In genomic region chr7:103912969-103913511, GRCm38 (mm10) we compare ENCODE assay signal across 13 mouse cellular contexts. TPM values are rescaled to one million over a fixed set of nuclear protein-coding genes. Genes with fewer than 3 reads are reported as not detected.
A peak's percentile ranks its signal among the peaks of the same experiment; 100 is the strongest.
DNase-seq lines count a peak whose midpoint lies in the region; ATAC-seq and TF ChIP-seq lines count a peak whose summit lies in the region.
"Had no signal": no experiment of that assay in that cellular context is flagged by ENCODE, and none has a peak within 500 bp of the region (broad histone marks: within the 10 kb centered on the region; RNA-seq: fewer than 3 reads in every experiment).

No protein-coding gene starts in this region.

- TF ChIP-seq CTCF in heart, postnatal 0 days (IDR thresholded peaks at IDR 0.05; ENCODE audit: low read depth), result peak; percentile 29

- WGBS in heart, postnatal 0 days, result 52% methylated on average over 8 of the region's 8 CpGs
- 37% methylated on average over 8 of the region's 8 CpGs for WGBS in heart, embryonic 11.5 days (ENCODE audit: insufficient replicate concordance)
- whole genome bisulfite sequencing in liver, embryonic 13.5 days (ENCODE audit: insufficient replicate concordance), result 25% methylated on average over 8 of the region's 8 CpGs

- no peak overlapping the region for H3K9ac ChIP-seq in heart, postnatal 0 days (replicated peaks; ENCODE audit: low read depth, low read length)
- H3K9ac ChIP-seq in heart, embryonic 11.5 days (ENCODE audit: low read depth, low read length), result no peak overlapping the region
- H3K9ac ChIP-seq in liver, embryonic 13.5 days, result peak overlapping the region; percentile 65
- H3K9ac ChIP-seq: neural tube, embryonic 12.5 days; stomach, embryonic 15.5 days had no signal

- TF ChIP-seq EP300 in heart, postnatal 0 days (IDR thresholded peaks at IDR 0.05; ENCODE audit: low read depth), result no peak

- no peak overlapping the region for H3K4me3 ChIP-seq in heart, postnatal 0 days (ENCODE audit: low read depth, low read length)
- no peak overlapping the region for H3K4me3 ChIP-seq in heart, embryonic 11.5 days (ENCODE audit: low read depth, low read length)
- H3K4me3 ChIP-seq in liver, embryonic 13.5 days (replicated peaks), result no peak overlapping the region
- H3K4me3 ChIP-seq: left cerebral cortex, adult 2 months; neural tube, embryonic 12.5 days; stomach, embryonic 15.5 days had no signal

- no peak for ATAC-seq in heart, postnatal 0 days (ENCODE audit: insufficient read depth, low read depth)
- ATAC-seq in heart, embryonic 11.5 days (replicated peaks; ENCODE audit: insufficient number of reproducible peaks, low FRiP score, low TSS enrichment), result no peak
- peak; percentile 25 for ATAC-seq in liver, embryonic 13.5 days (ENCODE audit: low read depth)

- DNase-seq in heart, postnatal 0 days (ENCODE audit: low spot score), result no peak
- peak; percentile 6 for DNase-seq in CD4-positive helper T cell, adult 2 months (ENCODE audit: low read depth, low spot score)
- DNase-seq in c-Kit-positive CD71-positive TER-119-positive erythroid progenitor cells, embryonic 14.5 days (ENCODE audit: low spot score), result peak; percentile 83
- DNase-seq in liver, embryonic 13.5 days, result peak; percentile 38
- no peak for DNase-seq in right cerebral cortex, postnatal 10 days (ENCODE audit: low spot score in 2 of 2)
- no peak for DNase-seq in testis, postnatal 10 days (ENCODE audit: low spot score)
- DNase-seq in kidney, adult 18-20 months, result no peak
- DNase-seq: heart, adult 18-20 months had no signal

- no peaks in the 10 kb centered on the region for H3K27me3 ChIP-seq in heart, postnatal 0 days (ENCODE audit: control insufficient read depth, insufficient read depth, low read length)
- H3K27me3 ChIP-seq in heart, embryonic 11.5 days (ENCODE audit: control insufficient read depth, insufficient read depth, low read length), result 0 out of 2 replicates have a peak, but pooled peaks cover 4% of the 10 kb centered on the region
- no peaks in the 10 kb centered on the region for H3K27me3 ChIP-seq in liver, embryonic 13.5 days
- H3K27me3 ChIP-seq: neural tube, embryonic 12.5 days; stomach, embryonic 15.5 days had no signal

- no peaks in the 10 kb centered on the region for H3K9me3 ChIP-seq in heart, postnatal 0 days (replicated peaks; ENCODE audit: control insufficient read depth, low read length)
- no peaks in the 10 kb centered on the region for H3K9me3 ChIP-seq in heart, embryonic 11.5 days (replicated peaks; ENCODE audit: control insufficient read depth, low read length)
- no peaks in the 10 kb centered on the region for H3K9me3 ChIP-seq in liver, embryonic 13.5 days (replicated peaks)
- H3K9me3 ChIP-seq: neural tube, embryonic 12.5 days; stomach, embryonic 15.5 days had no signal

- peaks cover 3% of the 10 kb centered on the region; the same call in 1 of the 2 replicates for H3K4me1 ChIP-seq in heart, postnatal 0 days (ENCODE audit: control insufficient read depth, insufficient read depth)
- H3K4me1 ChIP-seq in heart, embryonic 11.5 days (ENCODE audit: control insufficient read depth, insufficient read depth, low read length), result peaks cover 12% of the 10 kb centered on the region
- peaks cover 75% of the 10 kb centered on the region for H3K4me1 ChIP-seq in liver, embryonic 13.5 days (replicated peaks)
- H3K4me1 ChIP-seq: neural tube, embryonic 12.5 days; stomach, embryonic 15.5 days had no signal

- no peak overlapping the region for H3K4me2 ChIP-seq in heart, postnatal 0 days (ENCODE audit: low read depth, low read length)
- H3K4me2 ChIP-seq in heart, embryonic 11.5 days, result no peak overlapping the region
- H3K4me2 ChIP-seq in liver, embryonic 13.5 days, result peak overlapping the region; percentile 33
- H3K4me2 ChIP-seq: neural tube, embryonic 12.5 days; stomach, embryonic 15.5 days had no signal

- no peaks in the 10 kb centered on the region for H3K36me3 ChIP-seq in heart, postnatal 0 days (replicated peaks; ENCODE audit: control insufficient read depth, insufficient read depth, low read length)
- no peaks in the 10 kb centered on the region for H3K36me3 ChIP-seq in heart, embryonic 11.5 days (ENCODE audit: control insufficient read depth, insufficient read depth, low read length)
- H3K36me3 ChIP-seq in liver, embryonic 13.5 days, result no peaks in the 10 kb centered on the region
- H3K36me3 ChIP-seq: neural tube, embryonic 12.5 days; stomach, embryonic 15.5 days had no signal

- H3K27ac ChIP-seq in heart, postnatal 0 days (ENCODE audit: low read depth), result no peak overlapping the region
- no peak overlapping the region for H3K27ac ChIP-seq in heart, embryonic 11.5 days (ENCODE audit: low read depth, low read length)
- H3K27ac ChIP-seq in liver, embryonic 13.5 days, result peak overlapping the region; percentile 94
- H3K27ac ChIP-seq: left cerebral cortex, adult 2 months; neural tube, embryonic 12.5 days; stomach, embryonic 15.5 days had no signal

RNA-seq across cellular contexts. Expression of gene Olfr65, which starts 9.8 kb away (rescaled TPM):
- not detected in 2 replicates for total RNA-seq in heart, postnatal 0 days (2014; rRNA removed; ENCODE audit: low replicate concordance)
- polyA plus RNA-seq in heart, postnatal 0 days (2015; fragmentation: Nextera tagmentation; extraction: Ambion mirVana), result not detected in 2 replicates
- polyA plus RNA-seq in heart, embryonic 11.5 days (2014; fragmentation: Nextera tagmentation; extraction: Ambion mirVana), result not detected in 2 replicates
- polyA plus RNA-seq in liver, embryonic 13.5 days (2015; fragmentation: Nextera tagmentation; extraction: Ambion mirVana), result not detected in 2 replicates
- total RNA-seq: heart, adult 18-20 months; left cerebral cortex, adult 2 months had no signal
- polyA plus RNA-seq: cortical plate, adult 2 months; neural tube, embryonic 12.5 days; stomach, embryonic 15.5 days had no signal

RNA-seq across cellular contexts. Expression of gene Olfr631, which starts 15.6 kb away (rescaled TPM):
- total RNA-seq in heart, postnatal 0 days (2014; rRNA removed; ENCODE audit: low replicate concordance), result not detected in 2 replicates
- polyA plus RNA-seq in heart, postnatal 0 days (2015; fragmentation: Nextera tagmentation; extraction: Ambion mirVana), result not detected in 2 replicates
- not detected in 2 replicates for polyA plus RNA-seq in heart, embryonic 11.5 days (2014; fragmentation: Nextera tagmentation; extraction: Ambion mirVana)
- polyA plus RNA-seq in liver, embryonic 13.5 days (2015; fragmentation: Nextera tagmentation; extraction: Ambion mirVana), result 0.12 TPM in 1 of 2 replicates, not detected in the other
- total RNA-seq: heart, adult 18-20 months; left cerebral cortex, adult 2 months had no signal
- polyA plus RNA-seq: cortical plate, adult 2 months; neural tube, embryonic 12.5 days; stomach, embryonic 15.5 days had no signal

RNA-seq across cellular contexts. Expression of gene Olfr64, which starts 18.8 kb away (rescaled TPM):
- not detected in 2 replicates for total RNA-seq in heart, postnatal 0 days (2014; rRNA removed; ENCODE audit: low replicate concordance)
- polyA plus RNA-seq in heart, postnatal 0 days (2015; fragmentation: Nextera tagmentation; extraction: Ambion mirVana), result not detected in 2 replicates
- polyA plus RNA-seq in heart, embryonic 11.5 days (2014; fragmentation: Nextera tagmentation; extraction: Ambion mirVana), result not detected in 2 replicates
- polyA plus RNA-seq in liver, embryonic 13.5 days (2015; fragmentation: Nextera tagmentation; extraction: Ambion mirVana), result not detected in 2 replicates
- total RNA-seq: heart, adult 18-20 months; left cerebral cortex, adult 2 months had no signal
- polyA plus RNA-seq: cortical plate, adult 2 months; neural tube, embryonic 12.5 days; stomach, embryonic 15.5 days had no signal

RNA-seq across cellular contexts. Expression of gene Olfr632, which starts 21.1 kb away (rescaled TPM):
- not detected in 2 replicates for total RNA-seq in heart, postnatal 0 days (2014; rRNA removed; ENCODE audit: low replicate concordance)
- polyA plus RNA-seq in heart, postnatal 0 days (2015; fragmentation: Nextera tagmentation; extraction: Ambion mirVana), result not detected in 2 replicates
- 0.07 and 0.11 TPM in 2 replicates for polyA plus RNA-seq in heart, embryonic 11.5 days (2014; fragmentation: Nextera tagmentation; extraction: Ambion mirVana)
- polyA plus RNA-seq in liver, embryonic 13.5 days (2015; fragmentation: Nextera tagmentation; extraction: Ambion mirVana), result 0.21 and 0.33 TPM in 2 replicates
- total RNA-seq: heart, adult 18-20 months; left cerebral cortex, adult 2 months had no signal
- polyA plus RNA-seq: cortical plate, adult 2 months; neural tube, embryonic 12.5 days; stomach, embryonic 15.5 days had no signal

RNA-seq across cellular contexts. Expression of gene Olfr66, which starts 27.0 kb away (rescaled TPM):
- not detected in 2 replicates for total RNA-seq in heart, postnatal 0 days (2014; rRNA removed; ENCODE audit: low replicate concordance)
- polyA plus RNA-seq in heart, postnatal 0 days (2015; fragmentation: Nextera tagmentation; extraction: Ambion mirVana), result not detected in 2 replicates
- not detected in 2 replicates for polyA plus RNA-seq in heart, embryonic 11.5 days (2014; fragmentation: Nextera tagmentation; extraction: Ambion mirVana)
- polyA plus RNA-seq in liver, embryonic 13.5 days (2015; fragmentation: Nextera tagmentation; extraction: Ambion mirVana), result not detected in 2 replicates
- total RNA-seq: heart, adult 18-20 months; left cerebral cortex, adult 2 months had no signal
- polyA plus RNA-seq: cortical plate, adult 2 months; neural tube, embryonic 12.5 days; stomach, embryonic 15.5 days had no signal

Comparison
In these comparisons a context has a peak if more than half of its experiments do, and no peak if none do; other contexts are left out.
1. DNase-seq: peak in CD4-positive helper T cell, adult 2 months (single experiment), c-Kit-positive CD71-positive TER-119-positive erythroid progenitor cells, embryonic 14.5 days (single experiment) and liver, embryonic 13.5 days (single experiment); none in heart, postnatal 0 days (single experiment), right cerebral cortex, postnatal 10 days (0 of 2), testis, postnatal 10 days (single experiment) and kidney, adult 18-20 months (single experiment).